Mouse (Mus musculus): Measurements from ENCODE around the gene Kcnh5.

The Kcnh5 gene

GRCm38 (mm10) chr12:75176691-75177645 is at the start of gene Kcnh5:
Gene Kcnh5 (minus strand): TSS chr12:75177332.
- no peak for DNase-seq (ENCODE audit: low read depth)

- DNase-seq (ENCODE audit: low read depth): no peak
Observed at GRCm38 (mm10) chr12:75223966-75224365, 46.8 kb upstream of the Kcnh5 start.

GRCm38 (mm10) chr12:75189413-75189812 is 12.3 kb upstream of the Kcnh5 start:
- DNase-seq (ENCODE audit: low read depth): no peak

- DNase-seq (ENCODE audit: low read depth): no peak
Observed at GRCm38 (mm10) chr12:75182646-75183045, 5.5 kb upstream of the Kcnh5 start.

- DNase-seq (ENCODE audit: low read depth): no peak
Observed at GRCm38 (mm10) chr12:75179491-75179890, 2.4 kb upstream of the Kcnh5 start.

GRCm38 (mm10) chr12:75177646-75178030 is 506 bp upstream of the Kcnh5 start:
- DNase-seq (ENCODE audit: low read depth): no peak

- no peak for DNase-seq (ENCODE audit: low read depth)
Observed at GRCm38 (mm10) chr12:75175931-75176565, 1.1 kb downstream of the Kcnh5 start.

GRCm38 (mm10) chr12:75170970-75171369 is 6.2 kb downstream of the Kcnh5 start:
- no peak for DNase-seq (ENCODE audit: low read depth)

GRCm38 (mm10) chr12:75153076-75153568 is 24.0 kb downstream of the Kcnh5 start:
- no peak for DNase-seq (ENCODE audit: low read depth)

GRCm38 (mm10) chr12:75139792-75140191 is 37.3 kb downstream of the Kcnh5 start:
- no peak for DNase-seq (ENCODE audit: low read depth)

GRCm38 (mm10) chr12:75091921-75092320 is 85.2 kb downstream of the Kcnh5 start:
- no peak for DNase-seq (ENCODE audit: low read depth)

- no peak for DNase-seq (ENCODE audit: low read depth)
Observed at GRCm38 (mm10) chr12:75090957-75091356, 86.2 kb downstream of the Kcnh5 start.

- DNase-seq (ENCODE audit: low read depth): no peak
Observed at GRCm38 (mm10) chr12:75077175-75077574, 100.0 kb downstream of the Kcnh5 start.

- no peak for DNase-seq (ENCODE audit: low read depth)
Observed at GRCm38 (mm10) chr12:75071043-75071442, 106.1 kb downstream of the Kcnh5 start.

GRCm38 (mm10) chr12:75062571-75062970 is 114.6 kb downstream of the Kcnh5 start:
- DNase-seq (ENCODE audit: low read depth): no peak

GRCm38 (mm10) chr12:75061731-75062130 is 115.4 kb downstream of the Kcnh5 start:
- no peak for DNase-seq (ENCODE audit: low read depth)

GRCm38 (mm10) chr12:75053731-75054130 is 123.4 kb downstream of the Kcnh5 start:
- DNase-seq (ENCODE audit: low read depth): no peak

GRCm38 (mm10) chr12:75036694-75037093 is 140.4 kb downstream of the Kcnh5 start:
- no peak for DNase-seq (ENCODE audit: low read depth)

GRCm38 (mm10) chr12:75031970-75032864 is 144.9 kb downstream of the Kcnh5 start:
- no peak for DNase-seq (ENCODE audit: low read depth)

GRCm38 (mm10) chr12:74971187-74971586 is 205.9 kb downstream of the Kcnh5 start:
- no peak for DNase-seq (ENCODE audit: low read depth)

GRCm38 (mm10) chr12:74969420-74969819 is 207.7 kb downstream of the Kcnh5 start:
- DNase-seq (ENCODE audit: low read depth): no peak

GRCm38 (mm10) chr12:74966266-74966665 is 210.9 kb downstream of the Kcnh5 start:
- DNase-seq (ENCODE audit: low read depth): no peak

All from c-Kit-positive CD71-positive TER-119-negative erythroid progenitor cells, embryonic 14.5 days (primary cell).